Mouse (Mus musculus) G1E-ER4 (cell line): ENCODE results near the gene Tnfaip1. TPM values are rescaled to one million over a fixed set of nuclear protein-coding genes. Genes with fewer than 3 reads are reported as not detected.

Experiments
- GATA1 ChIP-seq: IDR thresholded peaks from one replicate; pipeline ENCODE4 v1.8.0; 2012; ENCODE audit warnings: low read length, inconsistent platforms
- polyA plus RNA-seq: library from polyadenylated mRNA; stranded (reverse); fragments of >175 nt; gene quantifications from 2 replicates; pipeline ENCODE4 v1.2.3, GENCODE M21; 2012

Tnfaip1 gene
- 4.2 and 5.2 TPM in 2 replicates for polyA plus RNA-seq

DNA sequence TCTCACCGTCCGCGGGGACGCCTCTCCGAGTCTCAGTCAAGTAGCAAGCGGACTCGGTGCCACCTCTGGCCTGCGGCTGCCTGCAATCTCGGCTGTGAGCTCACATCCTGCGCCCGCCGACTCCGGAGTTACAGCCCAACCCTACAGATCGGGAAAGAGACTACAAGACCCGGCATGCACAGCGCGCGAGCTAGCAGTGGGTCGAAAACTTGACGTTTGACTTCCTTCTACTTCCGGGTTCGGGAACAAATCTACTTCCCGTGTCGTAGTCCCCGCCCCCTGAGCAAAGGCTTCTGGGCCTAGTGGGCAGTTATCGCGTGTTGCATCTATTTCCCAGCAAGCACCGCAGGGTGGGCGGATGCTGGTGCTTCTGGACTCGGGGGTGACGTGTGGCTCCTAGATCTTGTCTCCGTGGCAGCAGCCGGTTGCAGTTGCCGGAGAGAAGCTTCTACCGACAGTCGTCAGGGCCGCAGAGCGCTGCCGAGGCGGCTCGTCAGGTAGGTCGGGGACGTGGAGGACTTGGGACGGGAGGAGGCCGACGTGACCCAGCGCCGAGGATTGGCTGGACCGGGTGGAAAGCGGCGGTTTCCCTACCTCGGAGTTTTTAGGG, at the start of gene Tnfaip1, which contains the start of gene Ift20:
TSS of gene Tnfaip1 (minus strand) at position 253 of the 610 bp plus-strand sequence.
TSS of gene Ift20 (plus strand) at position 282 of the 610 bp plus-strand sequence.
- TF ChIP-seq GATA1: no peak

DNA sequence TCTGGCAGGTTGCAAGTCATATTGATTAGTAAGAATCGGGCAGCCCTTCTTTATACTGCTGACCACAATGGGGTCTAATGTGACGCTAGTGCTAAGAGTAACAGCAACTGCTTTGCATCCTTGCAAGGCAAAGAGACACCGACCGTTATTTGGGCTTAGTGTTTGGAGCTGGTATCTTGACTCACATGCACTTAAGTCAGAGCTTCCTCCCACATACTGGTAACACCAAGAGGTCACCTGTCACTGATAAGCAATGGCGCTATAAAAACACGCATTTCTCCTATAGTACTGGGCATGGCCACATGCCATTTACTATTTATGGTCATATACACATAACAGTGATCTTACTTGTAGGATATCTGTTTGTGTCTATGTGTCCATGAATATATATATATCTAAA, 46.7 kb upstream of the Tnfaip1 start:
- TF ChIP-seq GATA1: no peak

DNA sequence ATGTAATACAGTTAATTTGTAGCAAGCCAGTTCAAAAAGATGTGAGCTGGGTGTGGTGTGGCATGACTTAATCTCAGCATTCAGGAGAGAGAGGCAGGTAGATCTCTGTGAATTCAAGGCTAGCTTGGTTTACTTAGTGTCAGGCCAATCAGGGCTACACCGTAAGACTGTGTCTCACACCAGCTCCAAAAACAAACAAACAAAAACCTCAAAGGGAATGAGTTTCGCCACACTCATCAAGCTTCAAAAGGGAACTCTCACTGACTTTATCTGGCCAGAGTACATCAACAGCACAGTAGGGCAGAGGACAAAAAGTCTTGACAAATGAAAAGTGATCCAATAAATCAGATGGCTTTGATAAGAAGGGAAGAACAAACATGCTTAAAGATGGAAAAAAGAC, 38.8 kb upstream of the Tnfaip1 start:
- TF ChIP-seq GATA1: no peak

DNA sequence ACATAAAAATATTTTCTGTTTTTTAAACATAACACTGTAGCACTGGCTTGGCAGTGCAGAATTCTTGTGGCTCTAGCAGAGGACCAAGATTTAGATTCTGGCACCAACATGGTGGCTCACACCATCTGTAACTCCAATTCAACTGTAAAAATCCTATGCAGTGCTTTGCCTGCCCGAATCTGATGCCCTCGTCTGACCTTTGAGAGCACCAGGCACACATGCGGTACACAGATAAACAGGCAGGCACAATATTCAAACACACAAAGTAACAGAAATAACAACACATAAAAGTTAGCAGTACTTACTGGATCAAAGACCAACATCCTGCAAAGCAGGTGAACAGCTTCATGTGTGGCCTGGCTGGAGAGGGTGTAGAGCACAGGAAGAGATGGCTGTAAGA, 38.4 kb upstream of the Tnfaip1 start:
- no peak for TF ChIP-seq GATA1

DNA sequence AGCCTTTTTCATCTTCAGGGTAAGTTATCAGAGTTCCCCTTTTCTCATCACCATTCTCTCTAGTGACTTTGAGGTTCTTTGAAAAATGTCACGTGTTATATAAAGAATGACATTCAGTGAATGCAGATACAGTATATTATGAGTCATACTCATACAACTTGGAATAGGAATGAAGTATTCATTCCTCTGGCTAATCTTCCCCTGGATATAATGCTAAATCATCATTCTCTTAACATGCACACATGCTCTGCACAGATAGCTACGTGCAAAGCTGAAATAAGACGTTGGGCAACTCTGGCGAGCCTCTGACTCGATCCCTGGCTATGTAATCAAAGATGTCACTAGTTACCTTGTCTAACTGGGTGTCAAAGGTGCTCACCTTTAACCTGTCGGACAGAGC, 35.7 kb upstream of the Tnfaip1 start:
- no peak for TF ChIP-seq GATA1

DNA sequence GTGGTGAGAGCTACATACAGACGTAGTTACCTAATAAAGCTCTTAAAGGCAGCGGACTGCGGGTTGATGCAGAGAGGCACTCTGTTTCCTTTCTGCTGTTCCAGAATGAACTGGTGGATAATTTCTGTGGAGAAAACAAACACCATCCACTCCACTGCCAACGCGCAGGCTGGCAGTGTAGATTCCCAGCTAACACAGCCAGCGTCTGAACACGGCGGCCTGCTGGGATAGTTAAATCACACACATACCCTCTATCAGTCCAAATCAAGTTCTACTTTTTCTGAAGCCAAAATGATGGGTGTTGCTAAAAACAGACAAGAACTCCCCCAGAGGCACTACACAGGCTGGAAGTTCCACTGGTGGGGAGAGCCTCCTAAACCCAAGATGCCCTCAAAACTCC, 35.3 kb upstream of the Tnfaip1 start:
- no peak for TF ChIP-seq GATA1

DNA sequence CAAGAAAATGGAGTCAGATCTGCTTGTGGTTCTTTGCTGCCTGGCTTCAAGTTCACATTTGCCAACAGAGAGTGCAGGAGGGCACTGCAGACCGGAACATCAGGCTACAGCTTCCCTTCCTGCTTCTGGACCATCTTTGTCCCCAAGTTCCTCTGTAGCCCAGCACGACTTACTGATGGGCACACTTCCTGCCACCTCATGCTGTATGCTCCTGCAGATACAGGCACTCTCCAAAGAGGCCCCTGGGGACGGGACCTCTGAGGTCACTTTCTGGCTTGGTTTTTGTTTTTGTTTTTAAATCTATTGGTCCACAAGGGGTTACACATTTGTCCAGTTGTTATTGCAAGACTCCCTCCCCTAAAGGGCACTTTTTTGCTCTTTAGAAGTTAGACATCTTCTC, 33.7 kb upstream of the Tnfaip1 start:
- no peak for TF ChIP-seq GATA1

DNA sequence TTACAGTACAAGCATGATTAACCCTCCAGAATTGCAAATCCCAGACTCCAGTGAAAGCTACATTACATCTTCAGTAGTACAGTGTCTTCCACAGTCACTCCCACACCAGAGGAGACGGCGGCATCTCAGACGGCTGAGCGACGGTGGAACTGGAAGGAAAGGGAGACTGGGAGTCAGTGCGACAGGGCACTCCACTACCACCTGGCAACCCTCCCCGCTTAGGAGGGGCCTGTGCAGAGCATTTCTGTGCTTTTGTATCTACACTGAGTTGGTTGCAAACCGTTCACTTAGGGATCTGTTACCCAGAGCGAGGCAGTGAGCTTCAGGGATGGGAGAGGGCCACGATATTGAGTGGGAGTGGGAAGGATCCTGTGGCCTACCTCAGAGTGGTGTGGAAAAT, 32.7 kb upstream of the Tnfaip1 start:
- TF ChIP-seq GATA1: no peak

DNA sequence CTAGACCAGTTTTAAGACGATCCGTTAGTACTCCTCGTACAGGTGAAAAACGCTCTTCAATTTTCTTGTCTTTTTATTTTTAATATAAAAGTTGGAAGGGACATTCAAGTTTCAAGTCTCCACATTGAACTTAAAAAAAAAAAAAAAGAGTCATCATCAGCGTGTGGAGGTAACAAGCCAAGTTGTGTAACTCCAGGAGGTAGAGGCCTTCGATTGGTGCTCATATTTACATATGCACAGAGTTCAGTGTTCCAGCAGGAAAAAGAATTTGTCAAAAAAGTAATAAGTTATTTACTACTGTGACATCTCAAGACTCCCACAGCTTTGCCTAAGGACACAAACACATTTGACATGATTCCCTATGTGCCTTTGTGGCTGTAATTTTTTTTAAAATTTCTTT, 31.5 kb upstream of the Tnfaip1 start:
- no peak for TF ChIP-seq GATA1

DNA sequence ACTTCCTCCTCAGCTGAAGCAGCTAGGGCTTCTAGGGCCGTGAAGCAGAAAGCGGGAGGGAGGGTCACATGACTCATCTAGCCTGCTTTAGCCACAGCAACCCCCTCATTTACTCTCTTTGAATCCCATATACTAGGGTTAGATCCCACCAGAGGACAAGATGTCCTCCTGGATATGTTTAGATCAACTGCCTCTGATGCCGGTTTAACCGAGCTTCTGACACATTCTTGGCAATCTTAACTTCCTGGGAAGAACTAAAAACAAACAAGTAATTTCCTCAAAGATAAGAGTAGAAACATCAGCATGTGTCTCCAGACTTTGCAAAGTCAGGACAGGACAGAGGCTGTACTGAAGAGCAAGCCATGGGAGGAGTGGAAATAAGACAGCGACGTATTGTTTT, 30.6 kb upstream of the Tnfaip1 start:
- TF ChIP-seq GATA1: no peak

DNA sequence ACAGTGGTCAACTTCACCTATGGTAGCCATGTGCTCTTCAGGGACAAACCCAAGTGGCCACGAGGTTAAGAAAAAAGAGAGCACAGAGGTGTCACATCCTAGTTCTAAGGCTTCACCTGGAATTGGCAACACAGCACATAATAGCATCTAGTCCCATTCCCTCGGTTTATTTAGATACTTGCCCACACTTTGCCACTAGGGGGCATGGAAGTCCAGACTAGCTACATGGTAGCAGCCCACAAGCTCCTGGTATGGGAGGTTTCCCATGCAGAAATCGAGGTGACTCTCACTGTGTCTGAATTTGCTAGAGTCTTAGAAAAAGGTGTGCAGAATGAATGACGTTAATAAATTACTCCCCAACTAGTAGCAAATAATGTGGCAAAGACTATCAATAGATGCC, 24.3 kb upstream of the Tnfaip1 start:
- TF ChIP-seq GATA1: no peak

DNA sequence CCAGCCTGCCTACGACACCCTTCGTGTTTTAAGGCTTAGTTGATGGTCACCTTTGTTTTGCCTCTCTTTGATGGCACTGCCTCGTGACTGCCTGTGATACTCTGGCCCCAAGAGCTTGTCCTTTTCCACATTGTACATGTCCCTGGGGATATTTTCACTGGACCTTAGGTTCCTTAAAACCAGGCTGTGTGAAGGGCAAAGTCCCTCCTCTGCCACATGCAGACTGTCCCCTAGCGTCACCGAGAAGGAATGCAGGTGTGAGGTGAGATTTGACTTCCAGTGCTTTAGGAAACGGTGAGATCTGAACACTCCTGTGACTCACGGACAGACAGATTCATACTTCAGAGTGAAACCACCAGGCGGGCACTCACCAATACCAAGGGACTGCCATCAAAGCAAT, 21.1 kb upstream of the Tnfaip1 start:
- no peak for TF ChIP-seq GATA1

DNA sequence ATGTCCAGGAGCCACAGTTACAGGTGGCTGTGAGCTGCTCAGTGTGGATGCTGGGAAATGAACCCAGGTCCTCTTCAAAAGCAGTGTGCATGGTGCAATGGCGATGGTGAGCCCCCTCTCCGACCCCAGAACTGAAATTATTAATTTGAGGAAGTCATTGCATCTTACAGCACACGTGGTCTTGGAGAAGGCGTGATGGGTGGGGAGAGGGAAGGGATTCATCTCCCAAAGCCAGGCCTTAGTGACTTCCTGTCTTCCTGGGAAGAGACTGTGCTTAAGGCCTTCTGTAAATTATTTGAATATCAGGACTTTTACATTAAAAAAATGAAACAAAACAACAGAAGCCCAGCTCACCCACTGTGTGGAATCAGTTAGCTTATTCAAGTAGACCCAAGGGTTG, 19.9 kb upstream of the Tnfaip1 start:
- no peak for TF ChIP-seq GATA1

DNA sequence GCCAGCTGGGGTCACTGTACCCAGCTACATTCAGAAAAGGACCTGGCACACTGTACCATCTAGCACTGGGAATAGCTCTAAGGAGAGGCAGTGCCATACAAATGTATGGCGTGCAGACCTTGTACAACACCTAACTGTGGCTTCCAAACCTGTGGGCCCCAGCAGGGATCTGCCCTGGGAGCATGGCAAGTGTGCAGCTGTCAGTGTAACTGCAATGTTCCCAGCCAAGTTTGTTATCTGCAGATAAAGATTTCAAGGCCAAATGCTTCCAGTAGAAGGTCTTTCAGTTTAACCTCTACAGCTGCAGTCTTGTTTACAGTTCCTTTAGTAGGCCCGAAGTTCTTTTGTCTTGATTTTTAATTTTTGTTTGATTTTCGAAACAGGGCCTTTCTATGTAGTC, 19.5 kb upstream of the Tnfaip1 start:
- no peak for TF ChIP-seq GATA1

DNA sequence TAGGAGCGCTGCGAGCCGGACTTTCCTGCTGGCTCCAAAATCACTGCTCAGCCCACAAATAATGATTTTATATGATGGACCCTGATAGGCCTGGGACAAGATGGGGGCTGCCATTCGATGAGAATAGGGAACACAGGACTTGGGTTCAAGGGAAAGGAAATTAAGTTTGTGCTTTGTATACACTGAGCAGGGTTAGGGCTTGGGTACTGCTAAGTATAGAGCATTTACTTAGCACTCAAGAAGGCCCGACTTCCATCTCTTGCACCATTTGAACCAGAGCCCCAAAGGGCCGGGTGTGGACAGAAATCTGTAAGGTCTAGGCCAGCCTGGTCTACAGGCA, 14.9 kb upstream of the Tnfaip1 start:
- TF ChIP-seq GATA1: no peak

DNA sequence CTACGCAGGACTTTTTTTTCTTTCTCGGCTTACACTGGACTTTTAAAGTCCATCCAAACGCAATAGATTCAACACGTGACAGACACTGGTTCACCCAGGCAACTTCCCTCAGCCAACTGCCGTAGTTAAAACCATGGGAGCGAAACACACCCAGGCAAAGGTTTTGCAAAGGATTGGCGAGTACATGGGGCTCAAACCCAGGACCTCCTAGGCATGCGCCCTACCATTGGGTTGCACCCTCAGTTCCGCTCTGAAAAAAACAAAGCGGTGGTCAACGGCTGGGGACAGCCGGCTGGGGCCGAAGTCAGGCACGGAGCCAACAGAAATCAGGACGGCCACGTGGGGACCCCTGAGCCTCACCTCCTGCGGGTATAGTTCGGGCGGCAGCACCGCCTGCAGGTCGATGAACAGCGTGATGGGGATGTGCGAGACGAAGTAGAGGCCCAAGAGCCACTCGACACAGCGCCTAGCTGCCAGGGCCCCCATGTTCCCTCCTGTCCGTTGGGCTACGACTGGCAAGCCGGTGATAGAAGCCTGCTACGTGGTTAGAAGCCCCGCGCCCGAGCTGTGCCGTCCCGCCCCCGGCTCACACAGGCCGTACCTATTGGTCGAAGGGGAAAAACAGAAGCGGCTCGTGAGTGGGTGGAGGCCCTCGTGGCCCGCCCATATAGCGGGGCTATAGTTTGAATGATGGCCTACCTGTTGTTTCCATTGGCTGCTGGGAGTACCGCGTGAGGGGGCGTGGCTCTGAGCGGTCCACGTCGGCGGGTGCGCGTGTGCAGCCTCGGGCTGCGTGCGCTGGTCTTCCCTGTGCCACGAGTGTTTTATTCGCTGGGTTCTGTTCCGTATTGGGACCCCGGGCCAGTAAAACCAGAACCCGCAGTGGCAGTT, 14.3 kb upstream of the Tnfaip1 start, which contains the start of gene Tmem97:
TSS of gene Tmem97 (minus strand) at position 610 of the 891 bp plus-strand sequence.
- no peak for TF ChIP-seq GATA1

DNA sequence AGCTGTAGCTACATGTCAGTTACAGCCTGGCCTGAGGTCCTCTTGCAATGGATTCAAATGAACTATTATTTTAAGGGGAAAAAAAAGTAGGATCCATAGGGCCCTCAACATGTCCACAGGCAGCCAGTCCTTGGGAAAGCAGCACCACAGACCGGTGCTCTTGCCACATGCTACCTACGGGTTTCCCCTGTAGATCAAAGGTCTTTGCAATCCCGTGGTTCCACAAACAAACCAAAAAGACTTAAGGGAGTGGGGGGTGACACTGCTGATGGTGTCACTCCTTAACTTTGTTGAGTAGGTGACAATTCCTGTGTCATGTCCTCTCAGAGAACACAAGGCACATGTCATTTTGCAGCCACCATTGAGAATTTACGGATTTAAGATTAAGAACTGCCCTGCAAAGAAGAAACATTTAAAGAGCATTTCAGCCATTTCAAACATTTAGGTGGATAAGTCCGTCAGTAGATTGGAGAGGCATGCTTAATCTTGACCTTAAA, 13.4 kb upstream of the Tnfaip1 start:
- no peak for TF ChIP-seq GATA1
